Mouse (Mus musculus) liver, embryonic 14.5 days (tissue): Measurements from ENCODE around the gene Atp5g1. TPM values are rescaled to one million over a fixed set of nuclear protein-coding genes. Genes with fewer than 3 reads are reported as not detected.

Experiments used
- ATAC-seq: fragments of 200-750 bp; cut with Nextera tagmentation; 2 replicates; pipeline ENCODE4 v1.8.0; 2017; ENCODE audit warnings: moderate number of reproducible peaks, mild to moderate bottlenecking, moderate library complexity; ENCODE audit not compliant: insufficient read depth
- DNase-seq, 3 experiments: peaks; one replicate each; pipeline ENCODE4 v3.0.0-alpha.2; 2012 to 2013; ENCODE audit warnings: low read depth in 3 of 3, low spot score in 3 of 3
- H3K27ac ChIP-seq: fragments of 300-500 bp; sonication (generic); 2 replicates; pipeline ENCODE4 v1.5.1; 2014; ENCODE audit warnings: moderate library complexity, mild to moderate bottlenecking, control low read depth, inconsistent platforms
- H3K27me3 ChIP-seq: fragments of 300-500 bp; sonication (generic); 2 replicates; pipeline ENCODE4 v1.6.1; 2014; ENCODE audit warnings: mild to moderate bottlenecking, low read length, moderate library complexity; ENCODE audit not compliant: control insufficient read depth, insufficient read depth
- H3K36me3 ChIP-seq: fragments of 300-500 bp; sonication (generic); replicated peaks from 2 replicates; pipeline ENCODE4 v1.6.1; 2014; ENCODE audit warnings: low read depth; ENCODE audit not compliant: control insufficient read depth, insufficient read depth
- H3K4me1 ChIP-seq, 2 experiments: fragments of 200-500 bp in 1 of 2; fragments of 300-500 bp in 1 of 2; sonication (generic) in 1 of 2; replicated peaks; 2 replicates each; pipeline ENCODE4 v1.6.1; 2012 to 2014; ENCODE audit warnings: antibody characterized with exemption in 1 of 2, inconsistent platforms in 1 of 2, low read length in 1 of 2; ENCODE audit not compliant: control insufficient read depth in 2 of 2, insufficient read depth in 2 of 2
- H3K4me2 ChIP-seq: fragments of 300-500 bp; sonication (generic); 2 replicates; pipeline ENCODE4 v1.6.1; 2014; ENCODE audit warnings: low read depth, mild to moderate bottlenecking, control low read depth, moderate library complexity
- H3K4me3 ChIP-seq, 2 experiments: fragments of 200-500 bp in 1 of 2; fragments of 300-500 bp in 1 of 2; sonication (generic) in 1 of 2; 2 replicates each; pipeline ENCODE4 v1.5.1; 2012 to 2014; ENCODE audit warnings: low read depth in 2 of 2, low read length in 2 of 2, mild to moderate bottlenecking in 2 of 2, control low read depth in 1 of 2, inconsistent platforms in 1 of 2, moderate library complexity in 1 of 2; ENCODE audit not compliant: insufficient read depth in 1 of 2
- H3K9ac ChIP-seq: fragments of 300-500 bp; sonication (generic); replicated peaks from 2 replicates; pipeline ENCODE4 v1.6.1; 2014; ENCODE audit warnings: mild to moderate bottlenecking, control low read depth, moderate library complexity
- H3K9me3 ChIP-seq: fragments of 300-500 bp; sonication (generic); 2 replicates; pipeline ENCODE4 v1.6.1; 2016; ENCODE audit warnings: low read length, mixed read lengths; ENCODE audit not compliant: control insufficient read depth
- CTCF ChIP-seq: IDR thresholded peaks from 2 replicates; pipeline ENCODE4 v1.5.1; 2016; ENCODE audit warnings: antibody characterized with exemption, low read depth, control low read depth
- EP300 ChIP-seq: IDR thresholded peaks from 2 replicates; pipeline ENCODE4 v1.6.1; 2016; ENCODE audit warnings: antibody characterized with exemption, low read depth
- WGBS: fragments of 180-500 bp; shearing (Covaris S2); extraction: QIAGEN DNeasy Blood & Tissue Kit; methylation state at CpG from one replicate; pipeline ENCODE4 v1.1.7; 2014; ENCODE audit not compliant: insufficient replicate concordance; 5-methylcytosine and 5-hydroxymethylcytosine counted together
- polyA plus RNA-seq, 2 experiments: library from polyadenylated mRNA; depleted of rRNA in 1 of 2; stranded (reverse) in 1 of 2; unstranded in 1 of 2; fragments of >200 nt; fragmentation: Nextera tagmentation in 1 of 2; extraction: Ambion mirVana in 1 of 2; gene quantifications; 2 replicates each; pipeline versions ENCODE4 v1.2.1 to v1.2.3; 2012 to 2014

Gene Atp5g1
- polyA plus RNA-seq, 2 experiments = 213 to 650 TPM

DNA sequence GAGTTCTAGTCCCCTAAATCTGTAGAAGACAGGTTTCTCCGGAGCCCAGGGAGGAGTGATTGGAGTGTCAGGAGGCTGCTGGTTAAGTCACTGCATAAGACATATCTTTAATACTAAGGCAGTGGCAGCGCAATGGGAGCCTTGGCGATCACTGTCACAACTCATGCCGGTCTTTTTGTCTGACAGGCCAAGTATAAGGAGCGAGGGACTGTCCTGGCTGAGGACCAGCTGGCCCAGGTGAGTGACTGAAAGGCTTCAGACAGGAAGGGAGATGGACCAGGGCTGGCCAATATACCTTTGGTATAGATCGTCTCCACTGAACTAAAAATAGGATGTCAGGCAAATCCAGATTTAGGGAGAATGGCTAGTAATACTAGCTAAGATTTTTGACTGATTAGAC, 40.3 kb downstream of the Atp5g1 start:
- H3K9me3 ChIP-seq = no peaks in the 10 kb centered on the region
- H3K27me3 ChIP-seq = no peaks in the 10 kb centered on the region
- no peak for TF ChIP-seq CTCF
- no peak for TF ChIP-seq EP300
- peak overlapping the region; percentile 84 to 93 for H3K4me3 ChIP-seq
- ATAC-seq = peak; percentile 40; the same call in 1 of the 2 replicates
- peak overlapping the region; percentile 66 for H3K4me2 ChIP-seq
- no peak for DNase-seq
- peaks cover 14 to 27% of the 10 kb centered on the region in 2 experiments for H3K4me1 ChIP-seq
- WGBS = 5% methylated on average over 6 of the region's 6 CpGs
- peak overlapping the region; percentile 81 for H3K9ac ChIP-seq
- peak overlapping the region; percentile 7 for H3K27ac ChIP-seq
- H3K36me3 ChIP-seq = peaks cover 7% of the 10 kb centered on the region; the same call in 1 of the 2 replicates

DNA sequence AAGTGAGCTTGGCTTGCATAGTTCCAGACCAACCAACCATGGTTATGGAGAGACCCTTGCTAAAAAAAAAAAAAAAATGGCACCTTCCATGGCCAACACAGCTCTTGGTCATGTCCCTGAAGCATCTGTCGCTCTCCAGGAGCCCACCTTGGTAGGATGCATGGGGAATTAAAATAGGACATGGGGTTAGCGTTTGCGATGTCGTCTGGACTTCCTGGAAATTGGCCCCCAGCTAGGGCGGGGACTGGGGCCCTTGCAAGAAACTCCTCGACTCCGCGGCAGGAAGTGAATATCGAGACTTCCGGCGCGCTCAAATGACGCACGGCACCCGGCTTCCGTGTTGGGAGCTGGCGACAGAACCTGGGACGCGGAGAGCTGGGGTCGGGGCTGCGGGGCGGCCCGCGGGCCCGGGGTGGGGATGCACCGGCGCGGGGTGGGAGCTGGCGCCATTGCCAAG, 40.8 kb downstream of the Atp5g1 start, which contains the start of gene Snf8:
Gene Snf8, plus strand, starts transcription at position 290 of the 457 bp plus-strand sequence.
- Histone ChIP-seq H3K27ac (peak within 1 kb of the TSS; percentile 49), H3K9me3 (no peaks in the 10 kb centered on the region), H3K4me2 (peak within 1 kb of the TSS; percentile 66), H3K9ac (peak within 1 kb of the TSS; percentile 81), H3K4me3 (peak within 1 kb of the TSS; percentile 84 to 93), H3K4me1 (peaks cover 14 to 27% of the 10 kb centered on the region in 2 experiments), H3K27me3 (no peaks in the 10 kb centered on the region), H3K36me3 (peaks cover 7% of the 10 kb centered on the region; the same call in 1 of the 2 replicates)
- ATAC-seq = peak; percentile 88
- TF ChIP-seq CTCF = no peak
- 0 out of 2 replicates have a peak, but pooled peaks have one; percentile 16 for TF ChIP-seq EP300
- DNase-seq = peak; percentile 88 to 89 (median 88)
- under 1% methylated on average over 29 of the region's 29 CpGs for WGBS

DNA sequence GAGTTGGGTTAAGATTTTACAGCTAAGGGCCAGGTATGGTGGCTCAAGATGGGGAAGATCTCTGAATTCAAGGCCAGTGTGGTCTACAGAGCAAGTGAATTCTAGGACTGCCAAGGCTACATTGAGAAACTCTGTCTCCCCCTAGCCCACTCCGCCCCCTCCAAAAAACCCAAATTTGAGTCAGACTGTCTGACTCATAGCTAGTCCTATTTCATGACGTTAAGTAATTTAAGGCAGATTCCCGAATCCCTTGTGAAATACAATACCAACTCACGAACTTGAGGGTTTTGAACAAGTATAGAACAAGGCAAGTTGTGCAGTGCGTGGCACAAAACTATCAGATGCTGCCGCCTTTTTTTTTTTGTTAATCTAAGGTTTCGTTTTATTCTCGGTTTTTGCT, 41.4 kb downstream of the Atp5g1 start:
- Histone ChIP-seq H3K4me3 (peak overlapping the region; percentile 84 to 93), H3K4me1 (peaks cover 14 to 27% of the 10 kb centered on the region in 2 experiments), H3K9me3 (no peaks in the 10 kb centered on the region), H3K9ac (peak overlapping the region; percentile 81), H3K4me2 (peak overlapping the region; percentile 66), H3K27ac (peak overlapping the region; percentile 49), H3K36me3 (peaks cover 3% of the 10 kb centered on the region; the same call in 1 of the 2 replicates), H3K27me3 (no peaks in the 10 kb centered on the region)
- no peak for TF ChIP-seq EP300
- DNase-seq (peak in 1 of 3 experiments; percentile 23), ATAC-seq (no peak)
- 33% methylated on average over 8 of the region's 8 CpGs for WGBS

DNA sequence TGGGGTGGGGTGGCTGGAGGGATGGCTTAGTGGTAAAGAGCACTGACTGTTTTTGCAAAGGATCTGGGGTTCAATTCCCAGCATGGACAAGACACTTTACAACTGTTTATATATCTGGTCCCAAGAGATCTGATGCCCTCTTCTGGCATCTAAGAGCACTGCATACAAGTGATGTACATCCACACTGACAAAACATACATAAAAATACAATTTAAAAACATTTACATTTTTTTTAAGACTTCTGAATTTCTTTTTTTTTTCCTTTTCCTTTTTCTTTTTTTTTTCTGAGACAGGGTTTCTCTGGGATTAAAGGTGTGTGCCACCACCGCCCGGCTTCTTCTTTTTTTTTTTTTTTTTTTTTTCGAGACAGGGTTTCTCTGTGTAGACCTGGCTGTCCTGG, 42.2 kb downstream of the Atp5g1 start:
- 92% methylated on average over 2 of the region's 3 CpGs for WGBS

DNA sequence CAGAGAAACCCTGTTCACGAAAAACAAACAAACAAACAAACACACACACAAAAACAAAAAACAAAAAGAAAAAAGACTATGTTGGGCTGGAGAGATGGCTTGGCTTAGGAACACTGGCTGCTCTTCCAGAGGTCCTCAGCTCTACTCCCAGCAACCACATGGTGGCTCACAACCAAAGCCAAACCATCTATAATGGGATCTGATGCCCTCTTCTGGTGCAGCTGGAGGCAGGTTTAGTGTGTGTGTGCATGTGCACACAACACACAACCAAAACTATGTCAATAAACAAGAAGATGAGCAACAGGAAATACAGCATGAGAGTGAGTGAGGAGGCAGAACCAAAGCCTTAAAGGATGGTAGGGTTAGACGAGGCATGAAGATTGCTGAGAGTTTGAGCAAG, 43.8 kb downstream of the Atp5g1 start:
- Histone ChIP-seq H3K4me2 (no peak overlapping the region), H3K27ac (no peak overlapping the region), H3K27me3 (no peaks in the 10 kb centered on the region), H3K4me3 (no peak overlapping the region), H3K9ac (no peak overlapping the region), H3K9me3 (no peaks in the 10 kb centered on the region), H3K4me1 (peaks cover 11 to 18% of the 10 kb centered on the region in 2 experiments), H3K36me3 (no peaks in the 10 kb centered on the region)
- no peak for ATAC-seq
- DNase-seq = no peak
- 61% methylated on average over 2 of the region's 2 CpGs for WGBS
- TF ChIP-seq EP300 (no peak), CTCF (peak; percentile 50)

More for the DNA sequence above, 42.2 kb downstream of the Atp5g1 start:
- peak in 1 of 3 experiments; percentile 24 for DNase-seq
- TF ChIP-seq EP300 = no peak
- peak; percentile 50; the same call in 1 of the 2 replicates for TF ChIP-seq CTCF
- Histone ChIP-seq H3K27ac (no peak overlapping the region), H3K9ac (no peak overlapping the region), H3K4me3 (no peak overlapping the region), H3K4me1 (peaks cover 11 to 23% of the 10 kb centered on the region in 2 experiments), H3K9me3 (no peaks in the 10 kb centered on the region), H3K27me3 (no peaks in the 10 kb centered on the region), H3K4me2 (no peak overlapping the region), H3K36me3 (no peaks in the 10 kb centered on the region)
- no peak for ATAC-seq
